22 mouse cellular contexts compared by ENCODE assay signal in the genomic region with DNA sequence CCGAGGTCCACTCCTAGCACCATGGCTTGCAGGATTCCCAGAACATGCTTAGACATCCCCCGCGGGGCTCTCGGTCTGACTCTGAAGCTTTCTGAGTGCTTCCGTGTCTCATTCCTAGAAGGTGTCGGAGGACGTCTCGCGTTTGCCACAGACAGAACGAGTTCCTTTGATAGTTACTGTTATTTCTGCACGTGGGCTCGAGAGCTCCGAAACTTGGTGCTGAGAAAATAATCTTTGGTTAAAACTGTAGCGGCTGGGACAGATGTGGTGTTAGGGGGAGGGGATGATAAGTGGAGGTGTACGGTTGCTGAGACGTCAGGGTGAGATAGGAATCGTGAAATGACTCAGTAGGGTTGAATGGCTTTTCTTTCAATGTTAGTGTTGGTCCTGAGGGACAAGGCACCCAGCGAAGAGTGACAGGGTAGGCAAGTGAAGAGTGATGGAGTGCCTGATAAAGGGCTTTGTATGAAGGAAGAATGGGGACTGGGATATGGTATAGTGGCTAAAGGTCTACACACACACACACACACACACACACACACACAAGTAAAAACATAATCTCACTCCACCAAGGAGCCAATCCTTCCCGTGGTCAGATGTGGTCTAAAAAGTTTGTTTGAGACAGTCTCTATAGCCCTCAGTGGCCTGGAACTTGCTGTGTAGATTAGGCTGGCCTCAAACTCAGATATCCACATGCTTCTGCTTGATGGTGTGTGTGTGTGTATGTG. TPM values are rescaled to one million over a fixed set of nuclear protein-coding genes. Genes with fewer than 3 reads are reported as not detected.
DNase-seq lines count a peak whose midpoint lies in the region; ATAC-seq lines count a peak whose summit lies in the region.
"Had no signal": no experiment of that assay in that cellular context is flagged by ENCODE, and none has a peak within 500 bp of the region (broad histone marks: within the 10 kb centered on the region; RNA-seq: fewer than 3 reads in every experiment).

No protein-coding gene starts in this region.

- no peaks in the 10 kb centered on the region for H3K9me3 ChIP-seq in heart, embryonic 11.5 days (replicated peaks; ENCODE audit: control insufficient read depth, low read length)
- no peaks in the 10 kb centered on the region for H3K9me3 ChIP-seq in midbrain, embryonic 13.5 days
- no peaks in the 10 kb centered on the region for H3K9me3 ChIP-seq in kidney, embryonic 14.5 days (ENCODE audit: control insufficient read depth, low read length)
- H3K9me3 ChIP-seq: forebrain, embryonic 13.5 days; limb, embryonic 10.5 days; neural tube, embryonic 13.5 days; stomach, embryonic 15.5 days had no signal

- no peak overlapping the region for H3K27ac ChIP-seq in heart, embryonic 11.5 days (ENCODE audit: low read depth, low read length)
- H3K27ac ChIP-seq in midbrain, embryonic 13.5 days = no peak overlapping the region
- H3K27ac ChIP-seq in kidney, embryonic 14.5 days (ENCODE audit: low read depth, low read length) = no peak overlapping the region
- H3K27ac ChIP-seq: forebrain, embryonic 13.5 days; heart, adult 2 months; limb, embryonic 10.5 days; neural tube, embryonic 13.5 days; stomach, embryonic 15.5 days had no signal

- H3K27me3 ChIP-seq in heart, embryonic 11.5 days (ENCODE audit: control insufficient read depth, insufficient read depth, low read length) = no peaks in the 10 kb centered on the region
- 0 out of 2 replicates have a peak, but pooled peaks cover 3% of the 10 kb centered on the region for H3K27me3 ChIP-seq in midbrain, embryonic 13.5 days
- no peaks in the 10 kb centered on the region for H3K27me3 ChIP-seq in kidney, embryonic 14.5 days (ENCODE audit: control insufficient read depth, insufficient read depth, low read length)
- H3K27me3 ChIP-seq: forebrain, embryonic 13.5 days; neural tube, embryonic 13.5 days; stomach, embryonic 15.5 days had no signal

- DNase-seq in heart, postnatal 36 days = no peak
- peak; percentile 68 for DNase-seq in CD4-positive helper T cell, adult 2 months (ENCODE audit: low read depth, low spot score)
- peak; percentile 75 for DNase-seq in lung, postnatal 14 days
- DNase-seq in ovary, postnatal 10 days (ENCODE audit: low spot score) = no peak
- DNase-seq: adrenal gland, adult 2 months; cerebellum, adult 8-10 months; cerebellum, postnatal 36 days; gastrocnemius, postnatal 36 days; kidney, adult 11 months; kidney, postnatal 14 days; thymus, postnatal 25 days had no signal

- no peaks in the 10 kb centered on the region for H3K36me3 ChIP-seq in heart, embryonic 11.5 days (ENCODE audit: control insufficient read depth, insufficient read depth, low read length)
- no peaks in the 10 kb centered on the region for H3K36me3 ChIP-seq in midbrain, embryonic 13.5 days
- H3K36me3 ChIP-seq in kidney, embryonic 14.5 days (ENCODE audit: control insufficient read depth, insufficient read depth, low read length) = no peaks in the 10 kb centered on the region
- H3K36me3 ChIP-seq: limb, embryonic 10.5 days; neural tube, embryonic 13.5 days; stomach, embryonic 15.5 days had no signal

- whole genome bisulfite sequencing in heart, embryonic 11.5 days (ENCODE audit: insufficient replicate concordance) = 47% methylated on average over 19 of the region's 19 CpGs
- 91% methylated on average over 19 of the region's 19 CpGs for WGBS in midbrain, embryonic 13.5 days
- 84% methylated on average over 19 of the region's 19 CpGs for WGBS in kidney, embryonic 14.5 days

- ATAC-seq in heart, embryonic 11.5 days (replicated peaks; ENCODE audit: insufficient number of reproducible peaks, low FRiP score, low TSS enrichment) = no peak
- 0 out of 2 replicates have a peak, but pooled peaks have one; percentile 3 for ATAC-seq in common myeloid progenitor, adult 5-6 weeks (replicated peaks; ENCODE audit: low read depth, poor library complexity, severe bottlenecking)
- no peak for ATAC-seq in midbrain, embryonic 13.5 days
- ATAC-seq in kidney, embryonic 14.5 days (ENCODE audit: low FRiP score, low TSS enrichment) = no peak
- ATAC-seq: forebrain, embryonic 13.5 days; midbrain, embryonic 16.5 days had no signal

- intact Hi-C loops in heart, postnatal 36 days (cut with DNase I) = no loop called here

- peaks cover 25% of the 10 kb centered on the region for H3K4me1 ChIP-seq in heart, embryonic 11.5 days (ENCODE audit: control insufficient read depth, insufficient read depth, low read length)
- H3K4me1 ChIP-seq in midbrain, embryonic 13.5 days (replicated peaks) = peaks cover 50% of the 10 kb centered on the region
- peaks cover 15% of the 10 kb centered on the region for H3K4me1 ChIP-seq in kidney, embryonic 14.5 days (ENCODE audit: control insufficient read depth, insufficient read depth, low read length)

- peak overlapping the region; percentile 9 for H3K4me2 ChIP-seq in heart, embryonic 11.5 days
- no peak overlapping the region for H3K4me2 ChIP-seq in midbrain, embryonic 13.5 days (replicated peaks)
- no peak overlapping the region for H3K4me2 ChIP-seq in kidney, embryonic 14.5 days (replicated peaks; ENCODE audit: low read depth, low read length)
- H3K4me2 ChIP-seq: forebrain, embryonic 13.5 days; neural tube, embryonic 13.5 days; stomach, embryonic 15.5 days had no signal

- H3K4me3 ChIP-seq in heart, embryonic 11.5 days (ENCODE audit: low read depth, low read length) = no peak overlapping the region
- no peak overlapping the region for H3K4me3 ChIP-seq in midbrain, embryonic 13.5 days (replicated peaks)
- no peak overlapping the region for H3K4me3 ChIP-seq in kidney, embryonic 14.5 days (ENCODE audit: low read length)
- H3K4me3 ChIP-seq: forebrain, embryonic 13.5 days; heart, adult 2 months; limb, embryonic 10.5 days; myocyte; neural tube, embryonic 13.5 days; stomach, embryonic 15.5 days had no signal

- H3K9ac ChIP-seq in heart, embryonic 11.5 days (ENCODE audit: low read depth, low read length) = no peak overlapping the region
- H3K9ac ChIP-seq in midbrain, embryonic 13.5 days (replicated peaks) = no peak overlapping the region
- H3K9ac ChIP-seq in kidney, embryonic 14.5 days (ENCODE audit: low read depth, low read length) = no peak overlapping the region
- H3K9ac ChIP-seq: forebrain, embryonic 13.5 days; neural tube, embryonic 13.5 days; stomach, embryonic 15.5 days had no signal

RNA-seq across cellular contexts. Expression of a gene that starts 5.5 kb away (rescaled TPM):
- polyA plus RNA-seq in heart, embryonic 11.5 days (2014; fragmentation: Nextera tagmentation; extraction: Ambion mirVana) = 11.6 and 11.7 TPM in 2 replicates
- 10 to 100 TPM; 47.9 to 54.2 TPM for total RNA-seq in heart, postnatal 36 days (2021)
- 3.3 and 4.2 TPM in 2 replicates for total RNA-seq in common myeloid progenitor, adult 5-6 weeks (2017)
- polyA plus RNA-seq in midbrain, embryonic 13.5 days (2015; fragmentation: Nextera tagmentation; extraction: Ambion mirVana) = 40.6 and 46.1 TPM in 2 replicates
- 13.2 and 17.0 TPM in 2 replicates for polyA plus RNA-seq in kidney, embryonic 14.5 days (2014; fragmentation: Nextera tagmentation; extraction: Ambion mirVana)

RNA-seq across cellular contexts. Expression of a gene that starts 35.3 kb away (rescaled TPM):
- polyA plus RNA-seq in heart, embryonic 11.5 days (2014; fragmentation: Nextera tagmentation; extraction: Ambion mirVana) = 24.8 and 26.4 TPM in 2 replicates
- total RNA-seq in heart, postnatal 36 days (2021) = 10 to 100 TPM; 45.0 to 46.7 TPM
- total RNA-seq in common myeloid progenitor, adult 5-6 weeks (2017) = 33.8 and 42.6 TPM in 2 replicates
- polyA plus RNA-seq in midbrain, embryonic 13.5 days (2015; fragmentation: Nextera tagmentation; extraction: Ambion mirVana) = 67.2 and 70.1 TPM in 2 replicates
- 39.4 and 50.7 TPM in 2 replicates for polyA plus RNA-seq in kidney, embryonic 14.5 days (2014; fragmentation: Nextera tagmentation; extraction: Ambion mirVana)

RNA-seq across cellular contexts. Expression of a gene that starts 56.2 kb away (rescaled TPM):
- polyA plus RNA-seq in heart, embryonic 11.5 days (2014; fragmentation: Nextera tagmentation; extraction: Ambion mirVana) = 205 and 242 TPM in 2 replicates
- 10 to 100 TPM; 80.2 to 99.7 TPM for total RNA-seq in heart, postnatal 36 days (2021)
- total RNA-seq in common myeloid progenitor, adult 5-6 weeks (2017) = 612 and 668 TPM in 2 replicates
- 313 and 341 TPM in 2 replicates for polyA plus RNA-seq in midbrain, embryonic 13.5 days (2015; fragmentation: Nextera tagmentation; extraction: Ambion mirVana)
- polyA plus RNA-seq in kidney, embryonic 14.5 days (2014; fragmentation: Nextera tagmentation; extraction: Ambion mirVana) = 273 and 432 TPM in 2 replicates

Comparison
In these comparisons a context has a peak if more than half of its experiments do, and no peak if none do; other contexts are left out.
1. DNase-seq: peak in CD4-positive helper T cell, adult 2 months (single experiment) and lung, postnatal 14 days (single experiment); none in heart, postnatal 36 days (0 of 2) and ovary, postnatal 10 days (single experiment).